Mouse (Mus musculus) monocyte, adult 2 months (primary cell): ENCODE data around the gene Lag3.

Experiments used
- DNase-seq, 2 experiments: peaks; one replicate each; pipeline ENCODE4 v3.0.0; 2022; ENCODE audit warnings: low spot score in 2 of 2, low read depth in 1 of 2

Gene Lag3

DNA sequence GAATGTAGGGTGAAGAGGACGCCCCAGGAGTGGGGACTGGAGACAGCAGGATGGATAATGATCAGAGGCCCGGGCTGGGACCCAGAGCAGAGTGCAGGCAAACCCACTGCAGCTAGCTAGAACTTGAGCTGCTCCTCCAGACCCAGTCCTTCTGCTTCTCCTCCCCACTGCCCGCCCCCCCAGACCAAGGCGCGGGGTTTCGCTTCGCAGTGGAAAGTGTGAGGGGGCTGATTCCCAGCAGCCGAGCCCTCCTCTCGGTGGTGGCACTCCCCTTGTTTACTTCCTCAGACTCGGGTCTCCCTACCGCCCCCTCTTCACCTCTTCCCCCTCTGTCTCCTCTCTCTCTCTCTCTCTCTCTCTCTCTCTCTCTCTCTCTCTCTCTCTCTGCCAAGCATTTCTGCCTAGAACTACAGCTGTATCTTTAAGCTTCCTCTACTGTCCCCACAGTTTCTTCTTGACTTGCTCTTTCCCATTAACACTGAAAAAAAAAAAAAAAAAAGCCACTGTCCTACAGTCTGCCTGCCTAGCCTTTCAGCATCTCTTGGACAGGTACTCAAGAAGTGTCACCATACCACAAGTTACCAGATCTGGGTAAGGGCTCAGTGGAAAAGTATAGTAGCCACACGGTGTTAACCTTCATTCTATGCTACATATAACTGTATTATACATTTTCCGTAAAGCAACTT, at the start of gene Lag3:
Lag3 (minus strand) TSS at position 173 of the 686 bp plus-strand sequence.
- no peak for DNase-seq

DNA sequence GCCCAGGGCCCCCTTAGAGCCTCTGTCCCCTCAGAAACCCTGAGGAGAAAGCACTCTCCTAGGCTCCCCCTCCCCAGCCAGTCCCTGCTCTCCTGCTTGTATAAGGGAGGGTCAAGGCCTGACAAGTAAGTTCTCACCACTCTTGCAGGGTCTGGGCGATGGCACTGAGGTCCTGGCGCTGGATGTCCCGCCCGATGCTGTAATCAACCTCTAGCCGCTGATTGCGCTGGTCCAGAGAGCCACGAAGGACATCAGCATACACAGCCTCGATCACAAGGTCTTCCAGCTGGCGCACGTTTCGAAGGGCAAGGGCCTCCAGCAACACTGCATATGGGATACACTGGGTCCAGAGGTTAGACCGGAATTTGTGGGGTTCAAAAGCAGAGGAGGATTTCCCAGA, 49.5 kb upstream of the Lag3 start:
- DNase-seq: no peak

DNA sequence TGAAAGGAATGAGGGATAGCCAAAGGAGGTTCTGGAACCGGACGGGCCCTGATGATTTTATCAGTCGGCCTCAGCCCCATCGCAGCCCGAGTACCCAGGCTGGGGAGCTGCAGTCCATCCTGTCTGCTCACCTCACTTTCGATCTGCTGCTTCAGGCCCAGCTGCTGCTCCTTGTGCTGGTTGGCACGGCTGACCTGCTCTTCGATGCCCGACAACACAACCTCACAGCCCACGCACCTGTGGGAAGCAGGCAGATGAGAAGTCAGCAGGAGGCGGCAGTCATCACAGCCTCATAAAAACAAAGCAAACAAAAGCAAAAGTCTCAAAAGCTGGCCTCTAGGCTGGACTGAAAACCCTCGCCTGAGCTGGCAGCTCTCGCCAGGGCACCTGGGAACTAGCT, 48.5 kb upstream of the Lag3 start:
- DNase-seq: no peak

DNA sequence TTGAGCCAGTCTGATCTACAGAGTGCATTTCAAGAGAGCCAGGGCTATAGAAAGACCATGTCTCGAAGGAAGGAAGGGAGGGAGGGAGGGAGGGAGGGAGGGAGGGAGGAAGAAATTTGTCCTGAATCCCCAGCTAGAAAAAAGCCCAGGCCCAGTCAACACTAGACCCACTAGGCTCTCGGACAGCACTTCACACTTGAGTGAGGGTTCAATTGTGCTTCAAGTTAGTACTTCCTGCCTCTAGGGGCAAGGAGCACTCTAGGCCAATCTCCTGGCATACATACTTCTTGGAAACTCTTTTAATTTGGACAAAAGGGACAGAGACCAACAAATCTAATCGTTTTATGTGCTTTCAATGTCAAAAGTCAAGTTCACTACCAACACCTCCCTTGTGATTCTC, 46.6 kb upstream of the Lag3 start:
- DNase-seq: no peak

DNA sequence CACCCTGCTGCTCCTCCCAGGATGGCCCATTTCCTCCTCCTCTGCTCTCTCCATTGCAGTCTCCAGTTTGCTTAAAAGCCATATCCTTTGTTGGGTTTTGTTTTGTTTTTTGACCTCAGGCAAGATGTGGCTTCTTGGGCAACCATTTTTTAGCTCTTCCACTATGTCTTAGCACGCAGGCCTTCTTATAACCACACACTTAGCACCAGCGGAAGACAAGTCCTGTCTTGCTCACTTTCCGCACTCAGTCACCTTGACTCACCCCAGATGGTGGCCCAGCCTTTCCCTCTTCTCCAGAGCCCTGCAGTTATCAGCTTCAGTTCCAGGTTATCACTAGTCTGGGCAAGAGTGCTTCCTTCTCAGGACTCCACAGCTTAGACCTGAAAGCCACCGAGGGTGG, 43.7 kb upstream of the Lag3 start:
- no peak for DNase-seq

DNA sequence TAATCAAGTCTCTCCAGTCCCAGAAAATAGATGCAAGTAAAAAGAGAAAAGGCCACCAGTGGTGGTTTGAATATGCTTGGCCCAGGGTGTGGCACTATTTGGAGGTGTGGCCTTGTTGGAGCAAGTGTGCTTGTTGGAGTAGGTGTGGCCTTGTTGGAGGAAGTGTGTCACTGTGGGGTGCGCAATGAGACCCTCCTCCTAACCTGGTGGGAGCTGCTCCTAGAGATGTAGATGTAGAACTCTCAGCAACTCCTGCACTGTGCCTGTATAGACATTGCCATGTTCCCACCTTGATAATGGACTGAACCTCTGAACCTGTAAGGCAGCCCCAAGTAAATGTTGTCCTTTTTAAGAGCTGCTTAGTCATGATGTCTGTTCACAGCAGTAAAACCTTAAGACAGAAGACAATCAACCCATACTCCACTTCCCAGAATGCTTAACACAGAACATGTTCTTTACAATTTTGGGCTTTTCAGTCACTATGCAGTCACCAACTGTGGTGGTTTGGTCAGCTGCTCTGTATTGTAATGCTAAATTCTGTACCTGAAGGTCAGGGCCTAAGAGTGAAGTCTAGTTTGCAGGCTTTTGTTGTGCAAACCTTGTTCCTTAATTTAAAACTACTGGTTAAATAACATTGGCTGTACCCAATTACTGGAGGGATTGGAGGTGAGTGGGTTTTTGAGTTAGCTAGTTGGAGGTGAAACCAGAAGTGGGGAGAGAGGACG, 42.6 kb upstream of the Lag3 start:
- DNase-seq: no peak

DNA sequence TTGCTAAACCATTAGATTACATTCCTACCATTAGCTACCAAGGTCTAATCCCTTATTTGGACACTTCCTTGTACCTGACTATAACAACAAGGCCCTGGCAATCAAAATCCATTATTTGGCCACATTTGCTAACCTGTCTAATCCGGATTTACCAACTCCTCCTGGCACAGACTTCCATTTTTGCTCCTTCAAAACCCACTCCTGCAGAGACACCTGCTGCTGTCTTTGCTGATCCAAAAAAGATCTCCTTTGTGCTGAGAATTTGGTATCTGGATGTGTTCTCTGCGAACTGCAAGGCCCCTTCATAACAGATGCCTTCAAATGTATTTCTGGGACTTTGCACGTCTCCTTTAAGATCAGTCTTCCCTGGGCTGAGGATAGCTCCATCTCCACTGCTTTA, 32.0 kb upstream of the Lag3 start:
- DNase-seq: no peak

DNA sequence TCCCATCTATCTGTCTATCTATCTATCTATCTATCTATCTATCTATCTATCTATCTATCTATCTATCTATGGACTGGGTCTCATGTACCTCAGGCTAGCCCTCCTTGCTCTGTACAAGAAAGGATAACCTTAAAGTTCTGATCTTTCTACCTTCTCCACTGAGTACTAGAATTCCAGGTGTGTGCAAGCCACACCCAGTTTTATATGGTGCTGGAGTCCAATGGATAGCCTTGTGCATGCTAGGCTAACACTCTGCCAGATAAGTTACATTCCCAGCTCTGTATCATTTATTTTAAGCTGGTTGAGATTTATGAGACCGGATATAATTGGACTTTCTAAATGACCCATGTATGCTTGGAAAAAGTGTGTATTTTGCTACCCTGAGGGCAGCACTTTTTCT, 30.2 kb upstream of the Lag3 start:
- DNase-seq: no peak

DNA sequence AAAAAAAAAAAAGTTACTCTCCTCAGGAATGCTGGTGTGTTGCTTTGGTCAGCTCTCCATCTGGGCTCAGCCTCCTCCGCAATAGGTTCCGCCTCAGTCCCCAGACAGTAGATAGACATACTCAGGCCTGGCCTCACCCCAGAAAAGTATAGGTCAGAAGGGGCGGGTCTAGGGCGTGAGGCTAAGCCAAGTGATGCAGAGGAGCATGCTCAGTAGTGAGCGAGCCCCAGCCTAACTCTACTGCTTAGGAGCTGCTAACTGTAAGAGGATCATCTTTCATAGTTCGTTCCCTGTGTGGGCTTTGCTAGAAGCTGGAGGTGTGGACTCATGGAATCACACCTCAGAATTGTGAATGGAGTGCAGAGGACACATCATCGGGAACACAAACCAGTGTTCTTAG, 27.0 kb upstream of the Lag3 start:
- DNase-seq: no peak

DNA sequence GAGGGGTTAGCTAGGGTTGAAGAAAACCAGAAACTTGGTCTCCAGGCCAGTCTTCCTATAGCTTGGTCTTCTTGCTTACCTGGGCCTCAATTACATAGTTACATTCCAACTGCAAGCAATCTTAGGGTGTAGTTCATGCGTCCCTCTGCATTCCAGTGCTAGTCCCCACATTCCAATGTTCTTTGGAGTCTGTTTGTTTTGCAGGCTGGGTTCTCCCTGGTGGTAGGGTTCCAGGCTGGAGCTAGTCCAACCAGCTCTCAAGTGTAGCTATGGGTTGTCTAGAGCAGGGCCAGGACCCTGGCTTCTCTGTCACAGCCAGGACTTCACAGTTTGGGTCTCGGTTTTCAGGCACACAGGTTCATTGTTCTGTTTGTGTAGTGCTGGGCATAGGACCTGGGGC, 26.0 kb upstream of the Lag3 start:
- no peak for DNase-seq

DNA sequence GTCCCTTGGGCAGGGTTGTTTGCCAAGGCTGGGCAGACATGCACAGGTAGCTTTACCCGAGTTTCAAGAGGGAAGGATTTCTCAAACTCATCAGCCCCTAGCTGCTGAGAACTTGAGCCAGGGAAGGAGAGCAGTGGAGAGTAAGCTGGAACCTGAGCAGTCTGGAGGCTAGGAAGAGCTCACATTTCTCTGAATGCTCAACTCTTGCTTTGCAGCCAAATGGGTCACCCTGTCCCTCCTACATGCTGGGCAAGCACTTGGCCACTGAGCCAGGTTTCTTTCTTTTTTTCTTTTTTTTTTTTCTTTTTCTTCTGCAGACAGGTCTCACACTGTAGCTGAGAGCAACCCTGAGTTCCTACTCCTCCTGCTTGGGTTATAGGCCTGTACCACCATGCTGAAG, 25.2 kb upstream of the Lag3 start:
- DNase-seq: no peak

DNA sequence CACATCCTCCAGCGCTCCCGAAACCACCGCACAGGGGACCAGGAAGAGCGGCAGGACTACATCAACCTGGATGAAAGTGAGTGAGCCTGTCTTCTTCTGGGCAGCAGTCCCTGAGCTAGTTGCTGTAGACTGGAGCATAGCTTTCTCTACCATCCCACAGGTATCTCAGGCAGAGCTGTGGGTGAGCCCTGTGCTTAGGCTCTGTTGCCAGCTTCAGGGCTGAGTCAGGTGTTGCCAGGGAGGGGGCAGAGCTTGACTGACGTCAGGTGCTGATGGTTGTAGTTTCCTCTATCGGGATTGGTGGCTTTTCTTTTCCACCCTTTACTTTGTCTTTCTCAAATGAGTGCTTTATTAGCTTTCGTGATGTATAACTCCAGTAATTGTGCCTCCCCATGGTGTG, 23.2 kb upstream of the Lag3 start:
- DNase-seq: no peak

DNA sequence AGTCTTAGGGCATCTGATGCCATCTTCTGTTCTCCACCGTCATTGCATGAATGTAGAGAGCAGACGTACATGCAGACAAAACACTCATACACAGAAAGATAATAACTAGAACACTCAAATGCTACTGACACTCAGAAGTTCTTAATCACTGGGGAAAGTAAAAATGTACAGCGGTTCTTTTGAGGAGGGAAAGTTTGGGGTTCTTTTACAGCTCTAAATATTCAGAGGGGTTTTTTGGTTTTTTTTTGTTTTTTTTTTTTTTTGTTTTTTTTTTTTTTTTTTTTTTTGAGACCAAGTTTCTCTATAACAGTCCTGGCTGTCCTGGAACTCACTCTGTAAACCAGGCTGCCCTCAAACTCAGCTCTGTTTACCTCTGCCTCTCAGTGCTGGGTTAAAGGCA, 21.6 kb upstream of the Lag3 start:
- DNase-seq: no peak

DNA sequence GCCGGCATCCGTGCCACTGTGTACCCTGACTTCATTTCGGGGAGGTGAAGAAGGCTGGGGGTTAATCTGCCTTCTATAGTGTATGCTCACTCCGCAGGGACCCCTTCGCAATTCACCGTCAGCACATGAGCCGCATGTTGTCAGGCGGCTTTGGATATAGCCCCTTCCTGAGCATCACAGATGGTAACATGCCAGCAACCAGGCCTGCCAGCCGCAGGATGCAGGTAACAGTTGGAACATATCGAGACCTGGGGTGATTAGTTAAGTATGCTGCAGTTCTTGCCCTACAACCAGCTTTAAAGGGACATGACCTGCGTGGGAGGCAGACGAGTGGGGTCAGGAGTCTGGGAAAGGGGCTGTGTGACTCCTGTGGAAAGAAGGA, 20.8 kb upstream of the Lag3 start:
- DNase-seq: no peak

DNA sequence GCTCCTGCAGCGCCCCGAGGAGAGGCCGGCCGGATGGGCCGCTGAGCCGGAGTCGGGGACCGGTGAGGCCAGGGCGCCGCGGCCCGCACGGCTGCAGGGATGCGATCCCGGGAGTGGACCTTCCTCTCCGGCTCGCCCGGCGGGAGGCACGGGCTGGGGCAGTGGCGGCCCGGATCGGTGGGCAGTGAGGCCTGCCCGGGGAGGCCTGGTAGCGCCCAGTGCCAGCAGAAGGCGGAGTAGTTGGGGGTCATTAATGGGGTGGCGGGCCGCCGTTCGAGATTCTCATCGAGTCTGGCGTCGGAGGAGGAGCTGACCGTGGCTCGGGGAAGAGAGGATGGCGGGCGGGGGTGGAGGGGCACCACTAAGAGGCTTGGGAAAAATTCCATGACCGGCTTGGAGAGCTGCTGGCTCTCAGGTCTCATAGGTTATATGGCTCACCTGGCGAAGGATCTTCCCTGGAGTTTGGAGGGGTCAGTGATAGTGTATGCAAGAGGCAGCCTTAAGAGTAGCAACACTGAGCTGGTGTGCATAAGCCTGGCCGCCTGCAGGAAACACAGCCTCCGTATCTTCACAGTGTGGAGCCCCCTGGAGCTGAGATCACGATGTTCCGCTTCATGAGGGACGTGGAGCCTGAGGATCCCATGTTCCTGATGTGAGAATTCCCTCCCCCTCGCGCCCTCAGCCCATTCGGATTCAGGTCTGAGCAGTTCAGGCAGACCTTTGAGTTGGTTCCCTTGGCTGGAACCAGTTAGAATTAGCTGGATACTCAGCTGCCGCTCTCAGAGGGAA, 20.2 kb upstream of the Lag3 start:
- no peak for DNase-seq

DNA sequence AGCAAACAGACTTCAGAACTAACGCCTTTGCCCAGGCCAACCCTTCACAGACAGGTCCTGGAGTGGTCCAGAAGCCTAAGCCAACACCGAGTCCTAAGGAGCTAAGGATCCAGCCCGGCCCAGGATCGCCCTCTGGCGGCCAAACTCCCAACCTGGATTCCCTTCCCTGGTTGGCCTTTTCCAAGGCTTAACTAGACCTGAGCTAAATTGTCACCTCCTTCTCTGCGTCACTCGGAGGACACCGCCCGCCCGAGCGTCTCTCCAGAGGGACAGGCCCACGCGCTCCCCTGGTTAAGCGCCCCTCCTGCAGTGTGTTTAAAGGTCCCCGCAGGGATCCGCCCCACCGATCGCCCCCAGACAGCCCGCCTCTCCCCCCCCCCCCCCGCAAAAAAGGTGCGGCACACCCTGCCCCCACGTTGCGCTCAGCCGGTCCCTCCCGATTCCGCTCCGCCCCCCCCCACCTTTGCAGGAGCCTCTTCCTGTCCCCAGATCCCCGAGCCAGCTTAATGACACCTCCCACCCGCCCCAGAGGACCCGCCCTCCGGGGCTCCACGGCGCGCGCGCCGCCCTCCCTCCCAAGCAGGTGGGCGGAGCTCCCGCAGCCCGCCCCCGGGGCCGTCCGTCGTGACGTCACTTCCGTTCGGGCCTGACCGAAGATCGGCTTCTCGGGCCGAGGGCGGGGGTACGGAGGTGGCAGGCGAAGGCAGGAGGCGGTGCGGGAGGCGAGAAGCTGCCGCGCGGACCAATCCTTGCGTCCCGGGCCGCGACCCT, 19.4 kb upstream of the Lag3 start, which contains the start of gene Mlf2:
Mlf2 (plus strand) TSS at position 633 of the 771 bp plus-strand sequence.
- DNase-seq: peak; percentile 87 to 93

DNA sequence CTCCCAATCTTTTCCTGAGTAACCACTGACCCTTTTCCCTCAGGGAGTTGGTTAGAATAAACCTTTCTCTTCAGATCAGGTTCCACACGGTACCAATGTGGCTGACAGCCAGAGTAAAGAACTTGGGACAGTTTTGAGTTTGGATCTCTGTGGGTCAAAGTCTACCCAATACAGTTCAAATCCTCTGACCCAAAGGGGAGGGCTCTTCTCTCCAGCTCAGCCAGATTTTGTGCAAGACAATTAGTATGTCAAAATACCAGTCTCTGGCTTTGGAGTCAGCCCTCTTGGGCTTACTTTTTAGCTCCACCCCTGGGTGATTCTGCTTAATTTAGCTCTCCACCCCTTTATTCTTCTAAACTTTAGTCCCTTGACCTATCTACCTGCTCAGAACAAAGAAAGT, 18.7 kb upstream of the Lag3 start:
- DNase-seq: no peak

DNA sequence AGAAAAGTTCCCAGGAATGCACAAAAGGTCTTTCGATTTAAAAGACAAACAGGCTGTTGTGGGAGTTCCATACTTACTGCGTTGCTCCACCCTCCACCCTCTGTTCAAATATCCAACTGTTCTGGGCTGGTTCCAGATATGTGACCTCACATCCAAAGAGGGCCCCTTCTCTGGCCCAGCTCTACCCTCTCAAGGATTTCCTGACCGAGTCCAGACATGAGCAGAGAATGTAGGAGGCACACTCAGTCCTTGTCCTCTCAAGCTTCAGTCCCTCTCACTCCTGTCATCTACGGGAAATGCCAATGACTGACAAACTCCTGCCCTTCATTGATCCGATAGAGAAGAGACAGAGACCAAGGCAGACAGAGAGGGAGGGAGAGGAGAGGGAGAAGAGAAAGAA, 14.4 kb upstream of the Lag3 start:
- DNase-seq: no peak

DNA sequence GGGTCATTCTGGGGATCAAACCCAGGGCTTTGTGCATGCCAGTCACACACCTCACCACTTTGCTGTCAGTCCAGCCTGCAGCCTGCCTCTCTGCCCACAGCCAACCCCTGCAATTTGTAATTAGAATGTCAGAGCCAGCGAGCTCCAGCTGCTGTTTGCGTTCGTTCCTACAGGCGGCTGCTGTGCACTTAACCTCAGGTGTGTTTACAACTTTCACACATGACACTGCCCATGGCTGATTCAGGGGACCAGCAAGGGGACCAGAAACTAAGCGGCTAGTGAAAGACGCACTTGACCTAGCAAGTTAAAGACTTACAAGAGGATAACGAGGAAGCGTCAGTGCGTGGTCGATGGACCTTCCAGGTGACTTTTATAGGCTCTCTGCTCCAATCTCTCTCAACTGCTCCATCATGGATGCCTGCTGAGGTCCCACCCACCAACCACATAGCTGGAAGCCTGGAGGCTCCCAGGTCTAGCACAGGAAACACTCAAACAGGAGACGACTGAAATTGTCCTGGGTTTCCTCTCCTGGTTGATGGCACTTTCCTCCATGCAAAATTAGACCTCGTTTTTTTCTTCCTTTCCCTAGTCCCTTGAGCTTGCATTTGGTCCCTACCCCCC, 13.8 kb upstream of the Lag3 start:
- DNase-seq: no peak

DNA sequence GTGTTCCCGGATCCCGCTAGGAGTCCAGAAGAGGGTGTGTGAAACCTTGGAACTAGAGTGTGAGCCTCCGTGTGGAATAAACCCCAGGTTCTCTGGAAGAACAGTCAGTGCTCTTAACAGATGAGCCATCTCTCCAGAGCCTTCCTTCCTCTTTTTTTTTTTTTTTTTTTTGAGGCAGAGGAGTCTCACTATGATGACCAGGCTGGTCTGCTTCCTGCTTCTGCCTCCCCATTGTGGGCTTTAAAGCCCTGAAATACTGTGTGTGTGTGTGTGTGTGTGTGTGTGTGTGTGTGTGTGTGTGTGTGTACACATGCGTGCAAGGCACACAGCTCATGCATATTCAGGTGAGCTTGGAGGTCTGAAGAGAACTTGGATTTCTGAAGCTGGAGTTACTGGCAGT, 10.0 kb upstream of the Lag3 start:
- DNase-seq: no peak
